Mouse (Mus musculus): ENCODE measurements around the gene Phactr1.

GRCm38 (mm10) chr13:42650228-42650627 lies 30.2 kb upstream of the Phactr1 start:
- TF ChIP-seq CTCF (IDR thresholded peaks at IDR 0.05; ENCODE audit: low read depth, low read length): no peak
- no peak for TF ChIP-seq POLR2A (IDR thresholded peaks at IDR 0.05; ENCODE audit: extremely low read depth, insufficient read depth, low read length)
